Mouse (Mus musculus): ENCODE data around the gene Cd82. TPM values are rescaled to one million over a fixed set of nuclear protein-coding genes. Genes with fewer than 3 reads are reported as not detected.

Cd82 gene
- total RNA-seq, 2 experiments from 2014 or later, result 8.5 to 9.4 TPM

Small RNA genes lying within 50 kb of the gene (microRNA-seq; reads per million reads assigned to microRNA genes)
- gene Mir7001, result not detected

Other genes with a start within 250 kb of the Cd82 start
- 1 to 10 TPM; 1.1 to 1.6 TPM for gene Tspan18, start 128.6 kb downstream of the Cd82 start, total RNA-seq (2021)
- gene Gm10803, start 97.4 kb upstream of the Cd82 start, total RNA-seq (2021), result not detected
- under 1 TPM; 0.25 to 0.31 TPM for gene Alx4, start 179.2 kb upstream of the Cd82 start, total RNA-seq (2021)